Mouse (Mus musculus) layer of hippocampus, postnatal 25 days (tissue): ENCODE data around the gene Pkd2l1. TPM values are rescaled to one million over a fixed set of nuclear protein-coding genes. Genes with fewer than 3 reads are reported as not detected.

ENCODE experiments used
- DNase-seq, 2 experiments: peaks; one replicate each; pipeline ENCODE4 v3.0.0; 2022; ENCODE audit warnings: mixed read lengths in 2 of 2, low spot score in 1 of 2; ENCODE audit errors: extremely low spot score in 1 of 2
- total RNA-seq, 2 experiments: library from RNA; stranded (reverse); gene quantifications; 2 replicates each; pipeline ENCODE4 v1.2.3; 2021

Gene Pkd2l1
- under 1 TPM; 0.09 to 0.25 TPM for total RNA-seq

DNA sequence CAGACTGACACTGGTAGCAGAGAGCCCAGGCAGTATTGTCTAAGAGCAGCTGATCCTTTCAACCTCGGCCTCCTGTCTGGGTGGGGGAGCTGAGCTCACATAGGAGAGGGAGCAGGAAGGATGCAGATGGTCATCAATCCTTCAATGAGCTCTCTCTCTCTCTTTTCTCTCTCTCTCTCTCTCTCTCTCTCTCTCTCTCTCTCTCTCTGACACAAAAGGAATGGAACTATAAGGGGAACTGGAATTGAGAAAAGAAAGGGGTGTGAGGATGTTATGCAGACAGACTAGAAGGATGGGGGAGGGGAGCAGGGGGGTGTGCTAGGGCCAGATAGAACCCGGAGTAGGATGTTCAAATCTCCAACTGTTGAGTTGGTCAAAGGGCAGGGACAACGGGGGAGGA, at the start of gene Pkd2l1:
Gene Pkd2l1 (minus strand): TSS at position 101 of the 400 bp plus-strand sequence.
- DNase-seq, result no peak

DNA sequence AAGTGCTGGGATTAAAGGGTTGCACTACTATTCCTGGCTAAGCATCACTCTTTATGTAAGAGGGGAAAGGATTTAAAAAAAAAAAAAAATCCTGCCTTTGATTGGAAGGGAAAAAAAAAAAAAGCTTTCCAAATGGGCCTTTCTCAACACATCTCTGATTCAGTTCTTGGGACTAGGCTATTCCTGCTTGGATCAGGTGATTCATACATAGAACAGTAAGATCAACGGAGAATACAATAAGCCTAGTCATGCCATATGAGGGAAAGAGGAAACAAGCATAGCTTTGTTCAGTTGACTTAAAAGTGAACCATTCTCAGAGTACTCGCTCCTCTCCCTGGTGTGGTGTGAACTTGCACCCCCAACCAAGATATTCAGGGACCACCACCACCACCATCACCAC, 46.7 kb upstream of the Pkd2l1 start:
- DNase-seq, result no peak

DNA sequence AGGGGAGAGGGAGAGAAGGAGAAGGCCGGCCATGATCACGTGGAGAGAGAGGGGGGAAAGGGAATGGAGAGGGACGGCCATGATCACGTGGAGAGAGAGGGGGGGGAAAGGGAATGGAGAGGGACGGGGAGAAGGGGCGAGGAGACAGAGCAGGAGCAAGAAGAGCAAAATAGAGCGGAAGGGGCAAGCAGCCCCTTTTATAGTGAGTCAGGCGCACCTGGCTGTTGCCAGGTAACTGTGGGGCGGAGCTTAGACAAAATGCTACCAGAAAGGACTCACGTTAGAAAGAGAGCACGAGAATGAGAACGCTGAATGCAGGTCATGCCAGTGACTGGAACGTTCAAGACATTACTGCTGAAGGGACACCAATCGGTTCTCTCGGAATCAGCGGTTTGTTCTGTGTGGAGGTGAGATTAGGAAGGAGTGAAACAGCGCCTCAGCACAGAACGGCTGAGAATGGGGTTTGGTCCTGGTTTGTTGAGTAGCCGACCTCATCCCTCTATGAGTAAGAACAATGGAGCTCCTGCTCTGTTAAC, 45.3 kb upstream of the Pkd2l1 start:
- DNase-seq, result no peak

DNA sequence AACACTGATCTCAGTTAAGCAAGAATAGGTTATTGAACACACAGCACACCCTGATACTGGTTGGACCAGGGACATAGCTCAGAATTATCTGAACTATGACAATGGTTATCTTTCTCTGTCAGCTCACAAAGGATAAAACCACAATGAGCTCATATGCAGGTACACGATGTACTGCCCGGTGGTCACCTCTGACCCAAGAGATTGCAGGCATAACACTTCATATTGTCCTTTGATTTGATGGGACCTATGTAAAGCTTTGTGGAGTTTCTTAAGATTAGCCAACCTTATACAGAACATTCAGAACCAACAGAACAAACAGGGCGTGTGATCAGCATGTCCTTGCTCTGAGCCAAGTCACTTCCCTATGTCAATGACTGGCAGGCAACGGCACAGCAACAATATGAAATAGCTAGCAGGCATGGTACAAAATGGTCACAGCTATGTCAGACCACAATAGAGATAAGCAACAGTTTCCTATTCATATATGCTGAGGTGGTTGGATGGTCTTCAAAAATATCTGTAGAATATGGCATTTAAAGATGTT, 39.4 kb upstream of the Pkd2l1 start:
- no peak for DNase-seq

DNA sequence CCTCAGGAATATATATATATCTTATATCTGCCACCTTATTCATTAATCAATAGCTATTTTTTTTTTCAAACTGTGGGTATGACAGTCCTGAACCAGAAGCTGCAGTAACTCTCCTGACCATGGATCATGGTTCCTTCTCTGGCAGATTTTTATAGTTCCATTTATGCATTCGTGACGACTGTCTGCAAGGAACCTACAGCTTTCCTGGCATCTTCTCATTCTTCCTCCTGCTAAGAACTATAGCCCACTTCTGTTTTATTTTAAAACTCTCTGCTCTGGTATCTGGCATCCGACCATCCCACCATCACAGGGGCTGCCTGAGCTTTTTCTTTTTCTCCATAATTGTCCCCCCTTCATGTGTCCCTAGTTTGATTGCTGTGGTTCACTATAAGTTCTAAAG, 38.0 kb upstream of the Pkd2l1 start:
- DNase-seq, result no peak

GRCm38 (mm10) chr19:44229776-44230175, 37.5 kb upstream of the Pkd2l1 start:
- no peak for DNase-seq

GRCm38 (mm10) chr19:44225728-44226127, 33.5 kb upstream of the Pkd2l1 start:
- no peak for DNase-seq

DNA sequence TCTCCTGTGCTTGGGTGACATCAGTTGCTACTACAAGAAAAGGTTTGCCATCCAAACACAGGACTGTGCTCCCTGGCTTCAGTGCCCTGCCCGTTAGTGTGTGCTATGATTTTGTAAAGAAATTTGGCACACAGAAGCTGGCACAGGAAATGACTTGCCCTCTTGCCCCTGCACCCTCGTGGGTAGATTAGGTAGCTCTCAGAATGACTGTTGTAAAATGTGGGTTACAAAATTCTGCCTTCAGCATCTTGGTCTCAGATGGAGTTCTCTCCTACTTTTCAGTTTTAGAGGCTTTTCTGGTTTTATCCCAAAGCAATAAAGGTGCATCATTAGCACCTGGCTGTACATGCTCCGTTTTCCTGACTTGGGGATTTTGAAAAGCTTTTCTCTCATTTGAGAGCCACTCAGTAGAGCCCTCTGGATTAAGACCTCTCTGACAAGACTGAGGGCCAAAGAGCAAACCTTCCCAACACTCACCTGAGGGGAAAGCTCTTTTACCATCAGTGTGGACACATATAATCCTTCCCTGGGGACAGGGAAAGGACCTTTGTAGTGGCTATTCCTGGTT, 25.8 kb upstream of the Pkd2l1 start:
- no peak for DNase-seq

- no peak for DNase-seq
These were observed 23.0 kb upstream of the Pkd2l1 start for GRCm38 (mm10) chr19:44215255-44215654.

GRCm38 (mm10) chr19:44207079-44207478, 14.8 kb upstream of the Pkd2l1 start:
- no peak for DNase-seq

DNA sequence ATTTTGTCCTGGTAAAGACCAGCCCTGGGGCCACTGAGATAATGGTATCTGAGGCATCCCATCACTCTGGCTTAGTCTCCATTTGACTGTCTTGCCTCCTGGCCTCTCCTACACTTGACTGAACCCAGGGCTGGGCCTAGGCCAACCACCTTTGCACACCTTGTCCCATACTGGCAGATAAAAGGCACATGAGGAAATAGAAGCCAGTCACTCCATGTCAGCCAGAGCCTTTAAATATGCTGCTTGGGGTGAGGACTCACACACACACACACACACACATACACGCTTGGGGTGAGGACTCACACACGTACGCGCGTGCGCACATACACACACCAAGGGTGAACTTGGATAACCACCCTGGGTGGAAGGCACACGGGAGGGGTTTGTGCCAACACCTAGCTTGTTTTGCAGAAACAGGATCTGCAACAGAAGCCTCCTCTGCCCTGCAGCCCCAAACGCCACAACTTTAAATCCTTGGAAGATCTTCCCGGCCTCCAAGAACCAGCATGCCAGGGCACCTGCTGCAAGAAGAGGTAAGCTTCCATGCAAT, 10.8 kb upstream of the Pkd2l1 start, which contains the start of gene Scd3:
Gene Scd3 (plus strand): TSS at position 255 of the 550 bp plus-strand sequence.
- no peak for DNase-seq

GRCm38 (mm10) chr19:44198964-44199363, 6.7 kb upstream of the Pkd2l1 start:
- DNase-seq, result peak in 1 of 2 experiments; percentile 9

- no peak for DNase-seq
These were observed 6.3 kb upstream of the Pkd2l1 start for GRCm38 (mm10) chr19:44198494-44198893.

DNA sequence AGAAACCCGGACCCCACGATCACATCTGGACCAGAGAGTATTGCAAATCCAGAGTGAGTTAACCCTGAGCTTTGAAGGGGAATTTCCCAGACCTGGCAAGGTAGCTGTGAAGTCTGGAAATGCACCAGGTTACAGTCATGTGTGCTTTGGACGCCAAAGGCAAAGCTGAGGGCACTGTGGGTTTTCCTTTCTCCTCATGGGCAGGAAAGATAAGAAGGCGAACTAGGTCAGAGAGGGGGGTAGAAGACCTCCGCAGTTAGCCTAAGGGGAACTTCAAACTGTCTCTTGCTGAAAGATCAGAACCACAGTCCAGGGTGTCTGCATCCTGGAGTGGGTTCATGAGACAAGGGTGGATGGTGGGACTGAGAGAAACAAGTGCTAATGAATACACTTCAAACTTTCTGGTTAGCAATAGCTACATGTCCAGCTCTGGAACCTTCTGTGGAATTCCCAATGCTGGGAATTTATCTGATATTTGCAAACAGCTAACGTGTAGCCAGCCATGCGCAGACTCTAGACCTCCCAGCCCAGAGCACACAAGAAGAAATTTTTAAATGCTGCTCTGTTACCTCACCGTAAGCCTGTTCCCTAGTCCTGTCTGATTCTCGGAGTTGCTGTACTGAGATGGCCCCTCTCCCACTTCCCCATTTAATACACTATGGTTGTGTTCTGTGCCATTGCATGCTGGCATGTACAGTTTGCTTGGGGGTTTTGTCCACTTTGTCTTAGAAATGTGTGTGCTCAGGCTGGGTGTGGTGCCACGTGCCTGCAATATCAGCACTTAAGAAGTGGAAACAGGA, 5.0 kb upstream of the Pkd2l1 start:
- DNase-seq, result no peak

GRCm38 (mm10) chr19:44195138-44195537, 2.9 kb upstream of the Pkd2l1 start:
- peak; percentile 44 to 79 for DNase-seq

DNA sequence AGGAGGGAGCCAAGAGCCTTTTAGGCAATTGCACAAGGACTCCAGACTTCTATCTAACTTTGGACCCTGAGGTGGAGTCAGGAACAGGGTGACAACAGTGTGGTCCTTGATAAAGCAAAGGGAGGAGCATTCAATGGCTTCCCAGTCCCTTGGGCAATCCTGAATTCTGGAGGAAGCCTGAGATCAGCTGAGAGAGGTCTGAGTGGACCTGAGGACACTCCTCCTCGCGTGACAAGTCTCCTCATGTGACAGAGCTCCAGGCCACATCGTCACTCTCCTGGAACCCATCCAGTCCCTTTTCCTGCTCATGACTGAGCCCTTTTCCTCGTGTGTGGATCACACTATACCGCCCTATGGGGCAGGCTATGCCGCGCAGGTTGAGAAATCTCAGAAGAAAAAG, 1.7 kb upstream of the Pkd2l1 start:
- no peak for DNase-seq

DNA sequence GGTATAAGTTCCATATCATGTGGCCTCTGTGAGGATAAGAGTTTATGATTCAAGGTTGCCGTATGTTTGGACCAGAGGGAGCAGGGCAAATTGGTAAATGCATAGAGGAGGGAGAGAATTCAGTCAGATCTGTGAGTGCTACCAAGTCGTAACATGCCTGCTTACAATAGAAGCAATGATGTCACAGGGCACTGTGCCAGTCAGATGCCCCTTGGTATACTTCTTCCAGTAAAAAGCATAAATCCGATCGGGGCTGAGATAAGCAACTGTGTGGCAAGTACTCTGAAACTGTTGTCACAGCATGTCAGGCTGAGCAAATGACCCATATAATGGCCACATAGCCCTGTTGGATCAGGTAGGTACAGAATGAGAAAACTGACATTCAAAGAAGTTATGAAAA, 3.2 kb downstream of the Pkd2l1 start:
- no peak for DNase-seq

- DNase-seq, result no peak
These were observed 8.3 kb downstream of the Pkd2l1 start for GRCm38 (mm10) chr19:44183968-44184367.

- no peak for DNase-seq
These were observed 11.7 kb downstream of the Pkd2l1 start for GRCm38 (mm10) chr19:44180502-44180901.

DNA sequence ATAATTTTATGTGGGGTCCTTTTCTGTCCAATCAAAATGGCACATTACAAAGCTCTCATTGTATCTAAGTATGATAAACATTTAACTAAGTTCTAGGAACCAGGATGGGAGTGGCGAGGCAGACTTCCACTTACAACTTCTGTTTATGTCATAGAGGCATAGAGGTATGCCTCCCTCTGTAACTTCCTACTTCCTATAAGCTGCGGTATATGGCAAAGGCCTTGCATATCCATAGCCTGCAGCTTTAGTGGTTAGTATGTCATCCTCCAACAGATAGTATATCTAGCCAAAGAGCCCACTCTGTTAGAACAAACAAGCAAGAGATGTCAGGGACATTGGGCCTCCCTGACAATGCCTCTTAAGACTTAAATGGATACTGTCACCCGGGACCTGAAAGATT, 15.5 kb downstream of the Pkd2l1 start:
- DNase-seq, result no peak

- no peak for DNase-seq
These were observed 17.4 kb downstream of the Pkd2l1 start for GRCm38 (mm10) chr19:44174835-44175234.
